Mouse (Mus musculus): ENCODE data around the gene Hnrnpul1.

Hnrnpul1 gene

GRCm38 (mm10) chr7:25680514-25681258, 73.9 kb downstream of the Hnrnpul1 start, which contains the start of gene B9d2:
TSS of gene B9d2 (plus strand) at chr7:25680780.
- in situ Hi-C loops (cut with MboI; ENCODE audit: unreplicated experiment in 2 of 2): loop anchor here (5.0 kb wide), 3 partner anchors 37 to 72 kb away; partner anchors contain the start of genes Ccdc97 (in 1 of the 2) and Hnrnpul1 (in 1 of the 2)

DNA sequence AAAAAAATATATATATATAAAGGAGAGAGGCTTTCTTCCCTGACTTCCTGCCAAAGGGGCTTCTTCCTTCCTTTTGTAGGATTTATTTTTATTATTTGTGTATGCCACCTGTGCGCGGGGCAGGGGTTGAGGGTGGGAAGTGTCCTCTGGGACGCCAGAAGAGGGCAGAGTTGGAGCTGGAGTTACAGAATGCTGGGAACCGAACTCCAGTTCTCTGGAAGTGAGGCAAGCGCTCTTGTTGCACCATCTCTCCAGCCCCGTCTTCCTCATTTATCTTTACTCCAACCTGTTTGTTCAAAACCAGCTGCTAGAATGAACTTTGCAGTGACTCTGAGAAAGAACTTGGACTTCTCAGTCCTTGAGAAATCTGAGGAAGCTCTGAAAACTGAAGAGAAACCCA, 74.6 kb downstream of the Hnrnpul1 start:
- in situ Hi-C loops (cut with MboI; ENCODE audit: unreplicated experiment in 2 of 2): loop anchor here (5.0 kb wide), 3 partner anchors 37 to 72 kb away; partner anchors contain the start of genes Ccdc97 (in 1 of the 2) and Hnrnpul1 (in 1 of the 2)

DNA sequence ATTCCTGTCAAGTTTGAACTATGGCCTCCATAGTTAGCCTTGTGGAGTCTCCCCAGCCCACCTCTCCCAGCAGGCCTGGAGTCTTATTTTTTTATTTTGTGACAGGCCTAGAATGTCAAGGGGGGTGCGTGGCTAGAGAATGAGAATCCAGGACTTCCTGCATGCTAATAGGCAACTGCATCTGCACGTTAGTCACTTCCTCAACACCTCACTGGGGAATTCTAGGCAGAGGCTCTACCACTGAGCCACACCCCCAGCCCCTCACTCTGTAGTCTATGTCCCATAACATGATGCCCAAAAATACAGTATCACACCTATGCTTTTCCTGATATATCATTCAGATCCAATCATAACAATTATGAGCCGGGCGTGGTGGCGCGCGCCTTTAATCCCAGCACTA, 77.5 kb downstream of the Hnrnpul1 start:
- in situ Hi-C loops (cut with MboI; ENCODE audit: unreplicated experiment in 2 of 2): no loop called here

GRCm38 (mm10) chr7:25676085-25676781, 78.3 kb downstream of the Hnrnpul1 start:
- in situ Hi-C loops (cut with MboI; ENCODE audit: unreplicated experiment in 2 of 2): no loop called here

- in situ Hi-C loops (cut with MboI; ENCODE audit: unreplicated experiment in 2 of 2): no loop called here
These were observed 79.2 kb downstream of the Hnrnpul1 start for GRCm38 (mm10) chr7:25675405-25675804.

GRCm38 (mm10) chr7:25674719-25675300, 79.7 kb downstream of the Hnrnpul1 start, which contains the start of gene Tmem91:
TSS of gene Tmem91 (minus strand) at chr7:25675166.
- in situ Hi-C loops (cut with MboI; ENCODE audit: unreplicated experiment in 2 of 2): no loop called here

DNA sequence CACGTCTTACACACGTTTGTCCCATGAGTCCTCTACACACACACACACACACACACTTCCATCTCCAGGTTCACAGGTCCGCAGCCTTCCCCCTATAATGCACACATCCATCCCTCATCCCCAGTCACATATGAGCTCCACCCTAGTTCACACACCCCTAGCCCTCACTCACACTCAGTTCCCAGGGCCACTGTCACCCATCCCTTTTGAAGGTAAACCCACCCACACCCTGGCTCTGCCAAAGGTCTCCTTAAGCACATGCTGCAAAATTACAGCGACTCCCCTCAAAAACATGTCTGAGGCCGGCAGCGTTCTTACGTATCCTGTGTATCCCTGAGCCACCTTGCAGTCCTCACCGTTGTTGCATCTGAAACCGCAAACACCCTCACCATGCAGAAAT, 80.3 kb downstream of the Hnrnpul1 start:
- in situ Hi-C loops (cut with MboI; ENCODE audit: unreplicated experiment in 2 of 2): no loop called here

DNA sequence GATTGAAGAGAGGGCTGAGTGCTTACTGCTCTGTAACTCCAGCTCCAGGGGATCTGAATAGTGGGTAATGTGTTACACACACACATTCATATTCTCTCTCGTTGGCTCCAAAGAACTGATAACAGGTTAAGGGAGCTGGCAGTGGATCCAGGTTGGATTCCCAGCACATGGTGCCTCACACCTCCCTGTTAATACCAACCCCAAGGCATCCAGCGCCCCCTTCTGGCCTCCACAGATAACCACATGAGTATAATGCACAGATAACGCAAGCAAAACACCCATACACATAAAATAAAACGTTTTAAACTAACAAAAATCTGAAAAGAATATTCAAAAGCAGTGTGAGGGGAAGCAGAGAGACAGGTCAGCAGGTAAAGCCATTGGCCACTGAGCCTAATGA, 82.1 kb downstream of the Hnrnpul1 start:
- in situ Hi-C loops (cut with MboI; ENCODE audit: unreplicated experiment in 2 of 2): no loop called here

DNA sequence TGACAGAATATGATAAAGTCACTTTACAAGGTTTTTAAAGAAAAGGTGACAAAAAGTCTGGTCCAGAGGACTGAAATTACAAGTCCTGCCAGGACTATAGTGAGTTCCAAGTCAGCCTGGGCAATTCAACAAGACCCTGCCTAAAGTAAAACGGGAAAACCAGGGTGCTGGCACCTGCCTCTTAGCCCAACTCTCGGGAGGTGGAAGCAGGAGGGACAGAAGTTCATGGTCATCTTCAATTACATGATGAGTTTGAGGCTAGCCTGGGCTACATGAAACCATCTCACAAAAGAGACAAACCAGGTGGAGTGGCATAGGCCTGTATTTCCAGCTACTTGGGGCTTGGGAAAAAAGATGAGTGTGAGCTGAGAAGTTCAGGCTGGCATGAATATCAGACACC, 82.9 kb downstream of the Hnrnpul1 start:
- in situ Hi-C loops (cut with MboI; ENCODE audit: unreplicated experiment in 2 of 2): no loop called here

All from v-Abl transformed pro-B cells (cell line).